Mouse (Mus musculus) embryonic facial prominence, embryonic 10.5 days (tissue): Measurements from ENCODE around the gene Btbd3. TPM values are rescaled to one million over a fixed set of nuclear protein-coding genes. Genes with fewer than 3 reads are reported as not detected.
A peak's percentile ranks its signal among the peaks of the same experiment; 100 is the strongest.

Experiments used
- DNase-seq: peaks from one replicate; pipeline ENCODE4 v3.0.0-alpha.2; 2017; ENCODE audit warnings: low spot score
- H3K27ac ChIP-seq: fragments of 300-500 bp; sonication (generic); replicated peaks from 2 replicates; pipeline ENCODE4 v1.5.1; 2016; ENCODE audit warnings: mild to moderate bottlenecking
- H3K27me3 ChIP-seq: fragments of 300-500 bp; sonication (generic); replicated peaks from 2 replicates; pipeline ENCODE4 v1.6.1; 2016; ENCODE audit warnings: low read depth, mild to moderate bottlenecking; ENCODE audit not compliant: poor library complexity, severe bottlenecking
- H3K36me3 ChIP-seq: fragments of 300-500 bp; sonication (generic); replicated peaks from 2 replicates; pipeline ENCODE4 v1.6.1; 2016; ENCODE audit warnings: mild to moderate bottlenecking, moderate library complexity
- H3K4me1 ChIP-seq: fragments of 300-500 bp; sonication (generic); 2 replicates; pipeline ENCODE4 v1.6.1; 2016
- H3K4me3 ChIP-seq: fragments of 300-500 bp; sonication (generic); 2 replicates; pipeline ENCODE4 v1.5.1; 2016; ENCODE audit warnings: mild to moderate bottlenecking, moderate library complexity
- H3K9me3 ChIP-seq: fragments of 300-500 bp; sonication (generic); 2 replicates; pipeline ENCODE4 v1.6.1; 2016; ENCODE audit warnings: mild to moderate bottlenecking
- WGBS: fragments of 180-500 bp; shearing (Covaris S2); methylation state at CpG from one replicate; pipeline ENCODE4 v1.1.7; 2016; 5-methylcytosine and 5-hydroxymethylcytosine counted together
- polyA plus RNA-seq: library from polyadenylated mRNA; unstranded; fragments of >200 nt; fragmentation: Nextera tagmentation; extraction: Ambion mirVana; gene quantifications from 2 replicates; pipeline ENCODE4 v1.2.1, GENCODE M21; 2016

Btbd3 gene
- polyA plus RNA-seq, 1 experiment from 2014 or later: 18.6 TPM

- Histone ChIP-seq H3K36me3 (no peaks in the 10 kb centered on the region), H3K9me3 (no peaks in the 10 kb centered on the region), H3K27me3 (no peaks in the 10 kb centered on the region), H3K27ac (no peak overlapping the region), H3K4me3 (no peak overlapping the region), H3K4me1 (no peaks in the 10 kb centered on the region; the same call in 1 of the 2 replicates)
- 48% methylated on average over 2 of the region's 2 CpGs for WGBS
- no peak for DNase-seq
Measured at GRCm38 (mm10) chr2:138431991-138432390, 175.6 kb downstream of the Btbd3 start.

DNA sequence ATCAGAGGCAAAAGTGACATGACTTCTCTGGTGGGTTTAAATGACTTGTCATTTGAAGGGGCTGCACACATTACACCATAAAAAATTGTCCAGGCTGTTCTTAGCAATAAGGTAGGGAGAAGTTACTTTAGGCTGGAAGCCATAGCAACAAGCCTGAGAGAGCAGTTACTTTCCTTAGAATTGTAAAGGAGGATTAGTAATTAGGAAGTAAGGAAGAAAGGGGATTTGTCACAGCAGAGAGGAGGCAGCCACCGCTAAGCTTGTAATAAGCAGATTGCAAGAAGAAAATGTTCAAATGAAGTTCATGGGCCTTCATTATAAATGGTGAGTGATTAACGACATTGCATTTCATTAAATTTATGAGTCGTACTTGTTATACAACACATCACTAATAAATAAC lies 190.1 kb downstream of the Btbd3 start:
- H3K27me3 ChIP-seq: no peaks in the 10 kb centered on the region
- H3K27ac ChIP-seq: no peak overlapping the region
- H3K36me3 ChIP-seq: no peaks in the 10 kb centered on the region
- no peak for DNase-seq
- H3K4me3 ChIP-seq: no peak overlapping the region
- no peaks in the 10 kb centered on the region for H3K9me3 ChIP-seq
- H3K4me1 ChIP-seq: 0 out of 2 replicates have a peak, but pooled peaks cover 3% of the 10 kb centered on the region
- 46% methylated on average over 3 of the region's 3 CpGs for WGBS

DNA sequence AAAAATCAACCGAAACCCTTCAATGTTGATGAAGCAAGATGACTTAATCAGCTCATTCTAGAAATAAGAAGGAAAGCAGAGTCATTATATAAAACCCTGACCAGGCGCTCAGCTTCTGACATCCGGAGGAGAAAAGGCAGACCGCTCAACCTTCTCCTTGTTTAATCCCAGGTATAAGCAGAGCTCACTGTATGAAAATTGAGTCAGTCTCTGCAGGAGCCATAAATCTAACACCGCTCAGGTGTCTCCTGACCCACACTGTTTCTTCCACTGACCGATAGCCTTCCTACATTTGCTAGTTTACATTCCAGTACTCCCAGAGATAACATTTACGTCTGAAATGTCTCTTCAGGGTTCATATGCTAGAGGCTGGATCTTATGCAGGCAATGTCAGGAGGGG lies 190.6 kb downstream of the Btbd3 start:
- 81% methylated on average over 7 of the region's 7 CpGs for WGBS
- no peaks in the 10 kb centered on the region for H3K36me3 ChIP-seq

GRCm38 (mm10) chr2:138447681-138448080 lies 191.3 kb downstream of the Btbd3 start:
- no peak for DNase-seq
- H3K27ac ChIP-seq: no peak overlapping the region
- H3K36me3 ChIP-seq: no peaks in the 10 kb centered on the region
- H3K4me1 ChIP-seq: 0 out of 2 replicates have a peak, but pooled peaks cover 3% of the 10 kb centered on the region
- WGBS: 91% methylated on average over 3 of the region's 3 CpGs
- no peaks in the 10 kb centered on the region for H3K27me3 ChIP-seq
- H3K9me3 ChIP-seq: no peaks in the 10 kb centered on the region
- H3K4me3 ChIP-seq: no peak overlapping the region

More for the DNA sequence above, 190.6 kb downstream of the Btbd3 start:
- no peak overlapping the region for H3K27ac ChIP-seq
- no peak overlapping the region for H3K4me3 ChIP-seq
- no peaks in the 10 kb centered on the region for H3K9me3 ChIP-seq
- DNase-seq: no peak
- no peaks in the 10 kb centered on the region for H3K27me3 ChIP-seq
- 0 out of 2 replicates have a peak, but pooled peaks cover 3% of the 10 kb centered on the region for H3K4me1 ChIP-seq

DNA sequence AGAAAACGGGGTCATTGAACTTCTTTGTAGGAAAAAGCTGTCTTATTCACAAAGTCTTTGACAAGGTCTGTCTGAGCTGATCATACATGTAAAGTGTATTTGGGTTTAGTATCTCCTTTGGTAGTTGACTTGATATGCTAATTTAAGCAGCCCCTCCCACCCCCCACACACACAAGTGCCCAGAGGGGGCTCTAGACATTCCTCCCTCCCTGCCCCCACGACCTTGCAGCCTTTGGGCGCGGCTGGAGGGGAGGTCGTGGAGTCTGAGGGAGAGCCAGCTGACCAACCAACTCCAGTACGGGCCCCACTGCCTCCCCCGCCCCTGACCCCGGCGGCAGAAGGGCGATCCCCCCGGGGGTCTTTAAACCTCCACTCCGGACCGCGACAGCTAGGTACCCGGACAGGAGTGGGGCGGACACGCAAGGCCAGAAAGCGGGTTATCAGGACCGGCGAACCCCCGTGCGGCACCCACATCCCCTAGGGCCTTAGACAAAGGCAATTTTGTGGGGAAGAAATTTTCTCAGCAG lies 211.7 kb downstream of the Btbd3 start:
- Histone ChIP-seq H3K27me3 (no peaks in the 10 kb centered on the region), H3K4me3 (no peak overlapping the region), H3K27ac (0 out of 2 replicates have a peak overlapping the region, but pooled peaks have one; percentile 19), H3K36me3 (no peaks in the 10 kb centered on the region), H3K9me3 (no peaks in the 10 kb centered on the region), H3K4me1 (peaks cover 4% of the 10 kb centered on the region; the same call in 1 of the 2 replicates)
- WGBS: 73% methylated on average over 22 of the region's 22 CpGs
- no peak for DNase-seq

DNA sequence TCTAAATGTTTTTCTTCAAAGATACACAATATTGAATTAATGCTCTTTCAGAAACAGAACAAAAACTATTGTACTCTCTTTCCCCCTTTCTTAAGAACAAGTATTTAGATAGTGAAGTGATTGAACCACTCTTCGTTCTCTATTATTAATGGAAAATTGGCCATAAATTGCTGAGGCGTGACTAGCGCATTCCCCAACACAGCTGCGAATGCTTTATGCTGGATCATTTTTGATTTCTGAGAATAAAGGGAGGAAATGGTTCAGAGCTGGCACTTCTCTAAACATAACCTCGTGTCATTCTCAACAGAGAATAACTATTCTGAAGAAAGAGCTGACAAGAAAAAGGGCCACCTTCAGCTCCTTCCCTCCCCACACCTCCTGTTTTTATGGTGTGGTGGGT lies 217.0 kb downstream of the Btbd3 start:
- Histone ChIP-seq H3K36me3 (no peaks in the 10 kb centered on the region), H3K4me3 (no peak overlapping the region), H3K4me1 (no peaks in the 10 kb centered on the region), H3K27ac (no peak overlapping the region), H3K9me3 (no peaks in the 10 kb centered on the region), H3K27me3 (no peaks in the 10 kb centered on the region)
- no peak for DNase-seq
- WGBS: 88% methylated on average over 5 of the region's 5 CpGs

GRCm38 (mm10) chr2:138476486-138476885 lies 220.1 kb downstream of the Btbd3 start:
- Histone ChIP-seq H3K4me1 (no peaks in the 10 kb centered on the region), H3K9me3 (no peaks in the 10 kb centered on the region), H3K27me3 (no peaks in the 10 kb centered on the region), H3K4me3 (no peak overlapping the region), H3K36me3 (no peaks in the 10 kb centered on the region), H3K27ac (no peak overlapping the region)
- 95% methylated on average over 3 of the region's 3 CpGs for WGBS
- DNase-seq: no peak

- Histone ChIP-seq H3K9me3 (no peaks in the 10 kb centered on the region), H3K36me3 (no peaks in the 10 kb centered on the region), H3K4me1 (no peaks in the 10 kb centered on the region), H3K27me3 (no peaks in the 10 kb centered on the region), H3K4me3 (no peak overlapping the region), H3K27ac (no peak overlapping the region)
- no peak for DNase-seq
- WGBS: 96% methylated on average over 5 of the region's 5 CpGs
Measured at GRCm38 (mm10) chr2:138477278-138477677, 220.9 kb downstream of the Btbd3 start.

GRCm38 (mm10) chr2:138482541-138482940 lies 226.2 kb downstream of the Btbd3 start:
- H3K36me3 ChIP-seq: no peaks in the 10 kb centered on the region
- no peaks in the 10 kb centered on the region for H3K27me3 ChIP-seq
- no peaks in the 10 kb centered on the region for H3K9me3 ChIP-seq
- no peaks in the 10 kb centered on the region for H3K4me1 ChIP-seq
- DNase-seq: no peak
- 71% methylated on average over 3 of the region's 3 CpGs for WGBS
- no peak overlapping the region for H3K4me3 ChIP-seq
- no peak overlapping the region for H3K27ac ChIP-seq

GRCm38 (mm10) chr2:138484871-138485270 lies 228.5 kb downstream of the Btbd3 start:
- Histone ChIP-seq H3K27me3 (no peaks in the 10 kb centered on the region), H3K4me3 (no peak overlapping the region), H3K36me3 (no peaks in the 10 kb centered on the region), H3K27ac (no peak overlapping the region), H3K9me3 (no peaks in the 10 kb centered on the region), H3K4me1 (no peaks in the 10 kb centered on the region)
- DNase-seq: no peak
- WGBS: 88% methylated on average over 4 of the region's 4 CpGs

DNA sequence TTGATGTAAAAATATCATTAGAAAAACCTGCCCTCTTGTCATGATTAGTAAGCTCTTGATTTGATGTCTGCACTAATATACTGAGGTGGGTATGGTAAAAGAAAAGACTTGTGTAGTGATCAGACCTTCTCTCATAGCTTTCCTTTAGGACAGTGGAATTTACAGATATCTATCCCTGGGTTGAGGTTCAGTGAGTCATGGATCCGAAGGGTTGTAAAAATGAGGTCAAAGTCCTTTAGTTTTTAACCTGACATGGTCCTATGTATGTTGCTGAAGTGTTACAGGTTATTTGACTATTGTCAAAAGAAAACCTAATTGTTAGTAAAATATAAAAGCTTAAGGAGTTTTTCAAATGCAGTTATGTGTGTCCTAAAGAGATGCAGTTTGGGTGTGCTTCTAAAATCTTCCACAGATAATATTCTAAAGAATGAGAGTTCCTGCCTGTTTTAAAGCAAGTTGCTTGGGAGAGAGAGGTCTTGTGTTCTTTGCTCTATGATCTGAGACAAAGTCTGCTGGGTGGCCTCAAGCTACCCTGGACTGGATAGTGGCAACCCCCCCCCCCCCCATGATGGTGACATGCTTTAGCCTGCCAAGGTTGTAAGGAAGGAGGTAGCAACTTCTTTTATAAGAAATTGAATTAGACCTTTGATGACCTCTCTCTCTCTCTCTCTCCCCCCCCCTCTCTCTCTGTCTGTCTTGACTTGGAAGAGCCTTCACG lies 234.5 kb downstream of the Btbd3 start:
- WGBS: 83% methylated on average over 2 of the region's 2 CpGs
- Histone ChIP-seq H3K27ac (no peak overlapping the region), H3K4me1 (no peaks in the 10 kb centered on the region), H3K27me3 (no peaks in the 10 kb centered on the region), H3K9me3 (no peaks in the 10 kb centered on the region), H3K4me3 (no peak overlapping the region), H3K36me3 (no peaks in the 10 kb centered on the region)
- no peak for DNase-seq

DNA sequence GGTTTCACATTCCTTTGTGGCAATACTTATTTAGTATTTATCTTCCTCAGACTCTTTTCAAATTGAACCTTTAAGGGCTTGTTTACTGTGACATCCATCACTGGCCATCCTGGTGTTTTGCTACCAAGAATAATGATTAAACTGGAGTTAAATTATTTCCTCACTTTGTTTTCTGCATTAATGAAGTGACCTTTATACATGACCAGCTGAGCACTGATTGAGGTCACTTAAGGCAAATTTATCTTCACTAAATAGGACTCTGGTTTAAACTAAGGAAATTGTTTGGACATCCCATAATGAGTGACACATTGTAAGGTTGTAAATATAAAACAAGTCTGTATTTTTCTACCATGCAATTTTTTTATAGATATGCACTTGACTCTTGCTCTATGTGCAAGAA lies 235.8 kb downstream of the Btbd3 start:
- Histone ChIP-seq H3K36me3 (no peaks in the 10 kb centered on the region), H3K27me3 (no peaks in the 10 kb centered on the region), H3K4me3 (no peak overlapping the region), H3K9me3 (no peaks in the 10 kb centered on the region), H3K4me1 (no peaks in the 10 kb centered on the region), H3K27ac (no peak overlapping the region)
- no peak for DNase-seq

DNA sequence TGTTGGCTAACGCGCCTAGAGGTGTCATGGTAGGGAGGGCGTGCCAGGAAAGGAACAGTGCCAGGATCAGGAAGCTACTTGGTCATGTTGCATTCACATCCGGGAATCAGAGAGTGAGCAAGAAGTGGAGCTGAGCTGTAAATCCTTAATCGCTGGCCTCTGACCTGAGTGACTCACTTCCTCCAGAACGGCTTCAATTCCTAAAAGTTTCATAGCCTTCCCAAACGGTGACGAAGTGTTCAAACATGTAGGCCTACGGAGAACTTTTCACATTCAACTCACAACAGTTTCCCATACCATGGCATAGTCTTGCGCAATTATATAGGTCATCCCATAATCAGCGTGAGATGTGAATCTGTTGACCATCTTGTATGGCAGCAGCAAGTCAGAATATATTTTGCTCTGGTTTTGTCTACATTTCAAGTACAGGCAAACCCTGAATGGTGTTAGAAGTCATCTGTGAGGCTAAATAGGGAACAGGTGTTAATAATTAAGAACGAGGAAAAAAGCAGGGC lies 247.6 kb downstream of the Btbd3 start:
- WGBS: 63% methylated on average over 12 of the region's 12 CpGs
- DNase-seq: peak; percentile 19

More for the DNA sequence above, 247.6 kb downstream of the Btbd3 start:
- Histone ChIP-seq H3K27me3 (no peaks in the 10 kb centered on the region), H3K27ac (no peak overlapping the region), H3K4me3 (no peak overlapping the region), H3K36me3 (no peaks in the 10 kb centered on the region), H3K4me1 (peaks cover 5% of the 10 kb centered on the region; the same call in 1 of the 2 replicates), H3K9me3 (no peaks in the 10 kb centered on the region)
